Mouse (Mus musculus): ENCODE measurements around the gene Usp11. TPM values are rescaled to one million over a fixed set of nuclear protein-coding genes. Genes with fewer than 3 reads are reported as not detected.

Usp11 gene
- total RNA-seq, 2 experiments from 2014 or later = 90.5 to 91.9 TPM

DNA sequence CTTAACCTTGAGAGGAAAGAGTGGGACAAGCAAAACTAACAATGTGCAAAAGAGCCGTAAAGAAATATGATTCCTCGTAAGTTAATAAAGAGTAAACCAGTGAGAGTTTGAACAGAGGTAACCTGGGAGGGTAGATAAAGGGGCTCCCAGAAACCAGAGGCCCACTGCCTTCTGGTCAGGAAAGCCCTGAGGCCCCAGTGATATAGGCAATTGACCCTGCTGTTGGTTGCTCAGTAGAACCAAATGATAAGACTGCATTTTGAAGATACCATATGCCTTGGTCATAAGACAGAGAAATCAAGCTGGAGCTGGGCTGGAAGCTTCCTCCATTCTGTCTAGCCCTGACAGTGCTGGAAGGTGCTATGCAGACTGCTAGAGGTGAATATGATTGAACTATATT, 45.1 kb downstream of the Usp11 start:
- no peak for DNase-seq (ENCODE audit: low spot score in 2 of 2)
- intact Hi-C loops (cut with DNase I) = no loop called here

DNA sequence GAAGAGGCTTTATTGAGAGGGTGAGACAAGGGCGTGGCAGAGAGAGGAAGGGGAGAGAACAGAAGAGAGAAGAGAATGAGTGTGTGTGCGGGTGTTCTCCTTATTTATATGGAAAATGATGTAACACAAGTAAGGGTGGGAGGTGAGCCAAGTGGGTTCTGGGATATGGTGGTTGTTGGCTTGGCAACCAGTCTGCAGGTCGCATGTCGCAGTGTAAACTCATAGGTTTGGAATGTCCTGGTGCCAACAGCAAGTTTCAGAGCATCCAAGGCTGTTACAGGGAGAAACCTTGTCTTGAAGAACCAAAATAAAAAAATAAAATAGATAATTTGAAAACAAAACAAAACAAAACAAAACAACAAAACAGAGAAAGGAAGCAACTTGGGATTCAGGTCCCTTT, 57.5 kb downstream of the Usp11 start:
- intact Hi-C loops (cut with DNase I) = no loop called here

More for the DNA sequence above, 57.5 kb downstream of the Usp11 start:
- DNase-seq (ENCODE audit: low spot score in 2 of 2) = no peak

Other genes with a start within 250 kb of the Usp11 start
- gene Rgn, start 154.1 kb upstream of the Usp11 start, total RNA-seq (2021) = under 1 TPM in 1 of 2 experiments, not detected in 1; 0.21 TPM
- 10 to 100 TPM; 40.6 to 42.5 TPM for gene Rbm10, start 86.4 kb upstream of the Usp11 start, total RNA-seq (2021)
- gene Ndufb11, start 86.3 kb upstream of the Usp11 start, total RNA-seq (2021) = 100 to 1,000 TPM; 160 to 175 TPM
- 100 to 1,000 TPM; 390 to 391 TPM for gene Uba1, start 45.6 kb upstream of the Usp11 start, total RNA-seq (2021)
- 100 to 1,000 TPM; 321 to 335 TPM for gene Cdk16, start 16.0 kb upstream of the Usp11 start, total RNA-seq (2021)
- gene Araf, start 93.9 kb downstream of the Usp11 start, total RNA-seq (2021) = 100 to 1,000 TPM; 198 to 205 TPM
- gene Timp1, start 166.3 kb downstream of the Usp11 start, total RNA-seq (2021) = 1 to 10 TPM in 1 of 2 experiments, not detected in 1; 1.2 TPM
- gene Syn1, start 217.1 kb downstream of the Usp11 start, total RNA-seq (2021) = 100 to 1,000 TPM; 579 to 600 TPM
- 10 to 100 TPM in 1 of 2 experiments, 1 to 10 TPM in 1; 8.1 to 14.5 TPM for gene Cfp, start 227.6 kb downstream of the Usp11 start, total RNA-seq (2021)
- 10 to 100 TPM; 42.7 to 43.2 TPM for gene Elk1, start 246.7 kb downstream of the Usp11 start, total RNA-seq (2021)

Measured in left cerebral cortex, postnatal 14 days (tissue).